Mouse (Mus musculus) cerebellum, adult 9-10 months (tissue): ENCODE data around the gene Rmi1.
"Not testable (repeated sequence)": the region's sequence is repeated elsewhere in the genome, so short reads cannot be mapped to it uniquely, and the experiment has no call there.

Experiments used
- DNase-seq: peaks from one replicate; pipeline ENCODE4 v3.0.0; 2022

The Rmi1 gene

GRCm38 (mm10) chr13:58401135-58402002, 679 bp upstream of the Rmi1 start:
- DNase-seq: peak; percentile 51

- no peak for DNase-seq
These were observed 679 bp downstream of the Rmi1 start for GRCm38 (mm10) chr13:58402744-58403110.

DNA sequence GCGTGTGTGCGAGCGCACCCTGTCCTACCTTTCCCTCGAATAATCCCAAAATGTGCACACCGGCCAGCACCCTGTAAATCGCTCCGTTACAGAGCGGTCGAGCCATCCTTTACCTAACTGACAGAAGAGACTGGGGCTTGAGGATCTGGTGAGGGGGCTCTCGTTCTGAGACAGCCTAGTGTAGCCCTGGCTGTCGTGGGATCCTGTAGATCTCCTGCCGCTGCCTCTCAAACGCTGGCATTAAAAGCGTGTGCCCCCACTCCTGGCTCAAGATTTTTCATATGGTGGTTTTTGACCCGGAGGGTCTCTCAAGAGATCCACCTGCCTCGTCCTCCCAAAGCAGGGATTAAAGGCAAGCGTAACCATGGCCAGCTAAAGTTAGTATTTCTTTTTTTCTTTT, 1.2 kb downstream of the Rmi1 start, which contains the start of gene Hnrnpk:
TSS of gene Hnrnpk (minus strand) at position 101 of the 400 bp plus-strand sequence.
- not testable (repeated sequence) for DNase-seq

- DNase-seq: no peak
These were observed 9.0 kb downstream of the Rmi1 start for GRCm38 (mm10) chr13:58411073-58411472.

DNA sequence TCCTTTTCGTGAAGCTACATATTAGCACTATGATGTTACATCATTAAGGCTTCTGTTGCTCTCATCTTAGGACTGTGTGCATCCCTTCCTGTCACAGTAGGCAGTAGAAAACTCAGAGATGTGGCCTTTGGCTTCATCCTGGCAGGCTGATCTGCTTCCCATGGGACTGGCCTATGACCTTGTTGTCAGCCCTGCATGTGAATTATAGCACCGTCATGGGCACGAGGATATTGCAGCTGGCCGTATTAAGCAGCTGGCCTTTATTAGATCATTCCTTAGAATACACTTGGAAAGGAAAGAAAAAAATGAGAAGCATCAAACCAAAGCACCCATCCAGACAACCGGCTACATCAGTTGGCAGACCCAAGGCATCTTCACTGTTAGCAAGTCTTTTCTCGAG, 13.3 kb downstream of the Rmi1 start:
- no peak for DNase-seq

- DNase-seq: no peak
These were observed 13.8 kb downstream of the Rmi1 start for GRCm38 (mm10) chr13:58415838-58416237.

DNA sequence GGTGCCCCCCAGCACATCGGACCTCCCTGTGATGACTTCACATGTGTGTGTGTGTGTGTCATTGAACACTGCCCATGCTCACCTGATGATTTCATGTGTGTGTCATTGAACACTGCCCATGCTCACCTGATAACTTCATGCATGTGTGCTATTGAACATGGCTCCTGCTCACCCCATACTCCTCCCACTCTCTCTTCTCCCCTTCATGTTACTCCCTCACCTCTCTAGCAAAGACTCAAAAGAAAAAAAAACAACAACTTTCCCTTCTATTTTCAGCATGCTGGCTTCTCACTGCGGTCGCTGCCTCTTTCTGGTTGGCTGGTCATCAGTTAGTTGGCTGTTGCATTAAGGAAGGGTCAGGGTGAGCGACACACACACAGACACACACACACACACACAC, 16.6 kb downstream of the Rmi1 start:
- DNase-seq: no peak

- DNase-seq: no peak
These were observed 17.2 kb downstream of the Rmi1 start for GRCm38 (mm10) chr13:58419266-58419665.

DNA sequence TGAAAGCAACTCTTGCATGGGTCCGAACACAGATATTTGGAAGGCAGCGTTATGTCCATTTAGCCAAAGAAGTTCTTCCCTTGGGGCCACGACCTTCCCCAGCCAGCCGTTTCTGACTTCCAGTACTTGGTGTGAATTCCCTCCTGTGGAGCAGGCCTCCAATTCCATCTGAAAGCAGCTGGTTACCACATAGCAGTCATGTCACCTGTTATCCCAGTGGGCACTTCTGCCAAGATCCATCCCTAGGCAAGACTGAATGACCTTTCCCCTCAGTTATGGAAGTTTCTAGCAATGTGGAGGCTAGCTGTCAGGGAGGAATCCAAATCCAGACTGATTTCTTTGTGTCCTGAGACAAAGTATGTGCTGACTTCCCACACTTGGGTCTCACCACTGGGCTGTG, 19.0 kb downstream of the Rmi1 start:
- DNase-seq: no peak

DNA sequence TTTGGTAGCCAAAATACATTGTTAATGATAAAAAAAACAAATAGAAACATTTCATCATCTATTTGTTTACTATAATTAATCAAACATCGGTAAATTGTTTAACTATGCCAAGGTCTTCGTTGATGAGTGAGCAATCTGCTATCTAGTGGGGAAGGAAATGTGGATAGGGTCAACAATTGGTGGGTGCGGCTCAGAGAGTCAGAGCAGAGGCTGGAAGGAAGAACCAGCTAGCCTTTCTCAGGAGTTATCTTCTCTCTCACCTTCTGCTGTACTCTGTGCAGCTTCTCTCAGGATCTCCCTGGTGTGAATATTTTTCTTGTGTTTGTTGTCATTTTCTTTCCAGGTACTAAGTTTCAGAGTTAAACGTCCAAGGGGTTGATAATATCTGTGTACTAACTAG, 20.2 kb downstream of the Rmi1 start:
- no peak for DNase-seq

- no peak for DNase-seq
These were observed 21.1 kb downstream of the Rmi1 start for GRCm38 (mm10) chr13:58423061-58423660.

GRCm38 (mm10) chr13:58439716-58440115, 37.7 kb downstream of the Rmi1 start:
- DNase-seq: no peak

DNA sequence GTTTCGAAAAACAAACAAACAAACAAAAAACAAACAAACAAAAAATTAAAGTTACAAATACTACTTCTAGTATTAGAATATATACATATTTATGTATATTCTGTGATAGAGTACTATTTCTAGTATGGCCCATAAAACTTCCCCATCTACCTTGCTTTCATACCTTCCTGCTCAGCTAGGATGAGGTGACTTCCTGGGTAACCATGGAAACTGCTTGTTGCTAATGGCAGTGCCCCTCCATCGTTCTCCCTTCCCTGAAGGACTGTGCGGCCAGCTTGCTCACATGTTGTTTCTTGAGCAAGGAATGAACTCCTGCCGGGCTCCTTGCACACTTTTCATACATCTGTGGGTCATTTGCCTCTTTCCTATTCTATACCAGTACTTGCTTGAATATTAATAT, 41.3 kb downstream of the Rmi1 start:
- DNase-seq: no peak

DNA sequence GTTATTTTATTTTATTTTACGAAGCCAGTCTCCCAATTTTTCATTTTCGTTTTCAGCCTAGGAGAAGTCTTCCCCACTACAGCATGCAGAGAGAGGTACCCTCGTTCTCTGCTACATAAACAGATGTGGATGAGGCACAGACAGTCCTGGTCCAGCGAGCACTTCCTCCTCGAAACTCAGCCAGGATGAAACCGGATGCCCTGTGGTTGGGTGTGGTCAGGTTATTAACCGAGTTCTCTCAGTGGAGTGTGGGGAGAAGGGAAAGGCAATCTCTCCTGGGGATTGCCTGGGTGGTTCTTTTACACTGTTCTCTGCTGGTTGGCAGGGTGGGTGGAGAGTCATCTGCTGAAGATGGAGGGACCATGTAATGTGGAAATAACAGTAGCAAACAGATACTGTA, 41.7 kb downstream of the Rmi1 start:
- no peak for DNase-seq

- no peak for DNase-seq
These were observed 44.5 kb downstream of the Rmi1 start for GRCm38 (mm10) chr13:58446541-58446940.

- DNase-seq: no peak
These were observed 48.6 kb downstream of the Rmi1 start for GRCm38 (mm10) chr13:58450459-58451182.

DNA sequence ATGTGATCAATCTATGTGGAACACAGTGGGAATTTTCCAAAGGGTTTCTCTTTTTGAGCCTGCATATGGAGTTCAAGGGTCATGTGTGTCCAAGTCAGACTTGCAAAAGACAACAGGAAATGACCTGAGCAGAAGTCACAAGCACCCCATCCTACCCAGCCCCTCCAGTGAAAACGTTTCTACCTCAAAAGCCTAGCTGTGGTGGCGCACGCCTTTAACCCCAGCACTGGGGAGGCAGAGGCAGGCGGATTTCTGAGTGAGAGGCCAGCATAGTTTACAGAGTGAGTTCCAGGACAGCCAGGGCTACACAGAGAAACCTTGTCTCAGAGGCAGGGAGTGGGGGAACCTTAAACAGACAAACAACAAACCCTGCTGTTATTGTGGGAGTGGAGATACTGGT, 50.2 kb downstream of the Rmi1 start:
- DNase-seq: no peak

DNA sequence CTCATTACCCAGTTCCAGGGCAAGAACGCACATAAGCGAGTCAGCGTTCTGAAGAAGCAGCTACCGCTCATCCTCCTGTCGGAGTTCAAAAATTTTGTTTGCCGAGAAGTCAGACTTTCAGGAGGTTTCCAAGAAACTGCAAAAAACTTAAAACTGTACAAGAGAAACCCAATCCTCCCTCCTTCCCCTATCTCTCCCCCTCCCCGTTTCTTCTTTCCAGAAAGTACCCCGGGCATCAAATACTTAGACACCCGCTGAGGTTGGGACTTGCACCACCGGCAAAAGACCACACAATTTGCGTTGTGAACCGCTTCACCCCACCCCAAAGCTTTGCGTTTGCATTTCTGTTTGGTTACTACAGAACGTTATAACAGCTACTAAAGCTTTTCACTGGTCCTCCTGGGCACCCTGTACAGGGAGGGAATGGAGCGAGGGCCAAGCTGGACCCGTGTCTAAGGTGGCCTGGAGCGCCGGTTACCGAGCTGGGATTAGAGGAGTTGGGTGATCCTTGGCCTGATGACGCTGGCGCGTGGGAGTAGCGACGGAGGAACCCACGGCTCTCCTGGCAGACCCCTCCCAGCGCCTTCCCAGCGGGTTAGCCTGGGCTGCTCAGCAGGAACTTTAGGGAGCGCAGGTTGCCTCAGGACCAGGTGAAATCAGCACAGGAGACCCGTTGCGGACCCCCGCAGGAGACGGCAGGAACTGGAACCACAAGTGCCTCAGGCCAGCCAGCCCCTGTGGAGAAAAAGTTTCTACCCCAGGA, 50.8 kb downstream of the Rmi1 start:
- DNase-seq: no peak

GRCm38 (mm10) chr13:58453541-58453940, 51.5 kb downstream of the Rmi1 start:
- DNase-seq: no peak

DNA sequence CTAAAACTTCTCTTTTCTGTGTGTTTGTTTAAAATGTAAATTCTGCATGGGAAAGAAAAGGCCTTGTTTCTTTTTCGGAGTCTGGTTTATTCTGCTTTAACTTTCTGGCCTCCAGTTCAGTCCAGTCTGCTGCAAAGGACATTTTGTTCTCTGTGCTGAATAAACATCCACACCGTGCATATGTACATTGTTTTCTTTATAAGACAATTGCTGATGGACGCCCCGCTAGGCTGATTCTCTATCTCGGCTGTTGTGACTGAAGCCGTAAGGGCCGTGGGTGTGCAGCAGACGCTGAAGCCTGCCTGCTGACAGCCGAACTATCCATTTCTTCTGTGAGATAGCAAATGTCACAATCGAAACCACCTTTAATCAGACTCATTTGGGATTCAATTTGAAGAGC, 54.5 kb downstream of the Rmi1 start:
- DNase-seq: no peak

DNA sequence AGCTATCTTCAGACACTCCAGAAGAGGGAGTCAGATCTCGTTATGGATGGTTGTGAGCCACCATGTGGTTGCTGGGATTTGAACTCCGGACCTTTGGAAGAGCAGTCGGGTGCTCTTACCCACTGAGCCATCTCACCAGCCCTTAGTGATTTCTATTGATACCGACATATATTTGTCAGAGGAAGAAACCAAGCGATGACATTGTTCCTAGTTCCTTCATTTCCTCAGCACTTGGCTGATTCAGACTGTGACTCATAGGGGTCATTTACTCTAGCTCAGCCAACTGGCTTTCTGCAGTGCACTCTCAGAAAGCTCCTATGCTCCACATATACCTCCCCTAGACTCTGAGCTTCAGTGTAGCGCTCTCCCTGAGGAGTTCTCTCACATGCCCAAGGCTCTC, 56.8 kb downstream of the Rmi1 start:
- not testable (repeated sequence) for DNase-seq
